ENCODE assay signal across 8 mouse cellular contexts in the genomic region with DNA sequence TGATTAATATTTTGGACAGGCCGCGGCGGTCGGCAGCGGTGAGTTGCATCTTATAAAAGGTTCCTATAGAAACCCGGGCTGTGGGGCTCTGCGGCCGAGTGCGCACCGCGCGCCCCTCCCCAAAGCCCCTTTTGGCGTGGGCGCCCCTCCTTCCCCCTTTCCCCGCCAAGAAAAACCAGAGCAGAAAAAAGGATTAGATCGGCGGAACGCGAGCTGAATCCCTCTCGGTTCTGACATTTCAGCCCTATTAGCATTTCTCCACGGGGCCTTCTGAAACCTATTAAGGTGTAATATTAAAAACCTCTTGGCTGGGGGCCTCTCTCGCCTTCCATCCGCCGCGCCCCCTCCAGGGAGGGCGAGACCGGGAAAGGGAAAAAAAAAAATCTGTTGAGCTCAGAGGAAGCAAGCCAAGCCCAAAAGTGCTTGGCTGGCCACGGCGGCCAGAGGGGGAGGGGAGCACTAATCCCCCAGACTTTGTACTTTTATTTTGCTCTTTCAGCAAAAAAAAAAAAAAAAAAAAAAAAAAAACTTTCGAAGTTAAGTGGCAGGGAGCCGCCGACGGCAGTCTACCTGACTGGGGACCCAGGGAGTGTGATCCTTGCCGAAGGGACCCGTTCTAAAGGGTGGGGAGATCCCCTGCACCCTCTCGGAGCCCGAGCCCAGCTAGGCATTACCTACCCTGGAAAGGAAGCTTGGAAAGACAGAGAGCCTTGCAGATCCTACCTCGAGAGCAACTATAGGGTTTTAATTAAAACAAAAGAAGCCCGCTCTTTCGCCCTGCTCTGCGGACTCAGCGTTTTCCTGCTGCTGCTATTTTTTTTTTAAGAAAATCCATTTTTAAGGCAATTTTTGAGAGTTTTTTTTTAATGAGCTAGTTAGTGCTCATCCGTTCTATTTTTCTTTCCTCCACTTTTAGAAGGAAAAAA. TPM values are rescaled to one million over a fixed set of nuclear protein-coding genes. Genes with fewer than 3 reads are reported as not detected.
DNase-seq lines count a peak whose midpoint lies in the region; ATAC-seq and TF ChIP-seq lines count a peak whose summit lies in the region.

No protein-coding gene starts in this region.

- no peaks in the 10 kb centered on the region for H3K27me3 ChIP-seq in intestine, embryonic 14.5 days (replicated peaks; ENCODE audit: control insufficient read depth, insufficient read depth, low read length)
- no peaks in the 10 kb centered on the region for H3K27me3 ChIP-seq in midbrain, embryonic 11.5 days (ENCODE audit: control insufficient read depth, insufficient read depth, low read length)
- peaks cover 28% of the 10 kb centered on the region for H3K27me3 ChIP-seq in spleen, adult 2 months (ENCODE audit: control insufficient read depth, insufficient read depth, low read length)

- no peak for TF ChIP-seq POLR2A in spleen, adult 2 months (IDR thresholded peaks at IDR 0.05; ENCODE audit: low read depth, low read length)

- no peak for TF ChIP-seq CTCF in spleen, adult 2 months (IDR thresholded peaks at IDR 0.05; ENCODE audit: extremely low read depth, insufficient read depth, insufficient read length, insufficient replicate concordance)

- no peak for ATAC-seq in cerebellum, adult (ENCODE audit: insufficient number of reproducible peaks, low FRiP score, low TSS enrichment)
- ATAC-seq in intestine, embryonic 14.5 days (replicated peaks; ENCODE audit: low FRiP score, low TSS enrichment, low read depth) = no peak
- ATAC-seq in midbrain, embryonic 11.5 days (ENCODE audit: low FRiP score) = peak; percentile 27

- H3K4me2 ChIP-seq in intestine, embryonic 14.5 days (ENCODE audit: low read length) = peak overlapping the region; percentile 98
- peak overlapping the region; percentile 78 for H3K4me2 ChIP-seq in midbrain, embryonic 11.5 days

- H3K9me3 ChIP-seq in intestine, embryonic 14.5 days (ENCODE audit: control insufficient read depth, low read length) = no peaks in the 10 kb centered on the region
- H3K9me3 ChIP-seq in midbrain, embryonic 11.5 days (ENCODE audit: control insufficient read depth, low read length) = no peaks in the 10 kb centered on the region

- peak; percentile 69 for DNase-seq in cerebellum, adult 11 months
- DNase-seq in cerebellum, postnatal 10 days = peak; percentile 86 to 89
- peak; percentile 80 for DNase-seq in gastrocnemius, postnatal 25 days
- DNase-seq in intestine, embryonic 14.5 days (ENCODE audit: low spot score) = peak; percentile 89
- DNase-seq in left cerebral cortex, postnatal 4 days = peak; percentile 74
- DNase-seq in midbrain, embryonic 11.5 days (ENCODE audit: low spot score, missing footprints) = peak; percentile 98
- peak in 1 of 2 experiments; percentile 9 for DNase-seq in spleen, adult 2 months (ENCODE audit: low read depth in 1 of 2, low spot score in 2 of 2)

- peak overlapping the region; percentile 65 for H3K4me3 ChIP-seq in intestine, embryonic 14.5 days (ENCODE audit: low read depth, low read length)
- peak overlapping the region; percentile 97 for H3K4me3 ChIP-seq in midbrain, embryonic 11.5 days (ENCODE audit: low read depth, low read length)
- peak overlapping the region; percentile 63 for H3K4me3 ChIP-seq in spleen, adult 2 months (ENCODE audit: extremely low read depth, insufficient read depth, insufficient read length)

- no peaks in the 10 kb centered on the region for H3K36me3 ChIP-seq in intestine, embryonic 14.5 days (ENCODE audit: control insufficient read depth, insufficient read depth, low read length)
- H3K36me3 ChIP-seq in midbrain, embryonic 11.5 days (ENCODE audit: control insufficient read depth, insufficient read depth, low read length) = no peaks in the 10 kb centered on the region
- H3K36me3 ChIP-seq in spleen, adult 2 months (ENCODE audit: control insufficient read depth, insufficient read depth, low read length) = no peaks in the 10 kb centered on the region

- peak overlapping the region; percentile 100 for H3K9ac ChIP-seq in intestine, embryonic 14.5 days (ENCODE audit: low read length)
- H3K9ac ChIP-seq in midbrain, embryonic 11.5 days (ENCODE audit: low read length) = peak overlapping the region; percentile 99

- intact Hi-C loops in left cerebral cortex, postnatal 4 days (cut with DNase I) = no loop called here

- peaks cover 6% of the 10 kb centered on the region for H3K4me1 ChIP-seq in intestine, embryonic 14.5 days (replicated peaks; ENCODE audit: control insufficient read depth, insufficient read depth, low read length)
- H3K4me1 ChIP-seq in midbrain, embryonic 11.5 days (ENCODE audit: control insufficient read depth, insufficient read depth, low read length) = peaks cover 20% of the 10 kb centered on the region
- peaks cover 10% of the 10 kb centered on the region for H3K4me1 ChIP-seq in spleen, adult 2 months (ENCODE audit: control insufficient read depth, insufficient read depth, insufficient read length)

- 1% methylated on average over 43 of the region's 43 CpGs for WGBS in intestine, embryonic 14.5 days
- WGBS in midbrain, embryonic 11.5 days = under 1% methylated on average over 43 of the region's 43 CpGs
- 1% methylated on average over 43 of the region's 43 CpGs for WGBS in spleen, adult 2 months

- H3K27ac ChIP-seq in intestine, embryonic 14.5 days (ENCODE audit: low read depth) = peak overlapping the region; percentile 100
- H3K27ac ChIP-seq in midbrain, embryonic 11.5 days (ENCODE audit: low read depth, low read length) = peak overlapping the region; percentile 100
- H3K27ac ChIP-seq in spleen, adult 2 months (ENCODE audit: insufficient read depth, low read length) = peak overlapping the region; percentile 89

RNA-seq across cellular contexts. Expression of a gene that starts 1.2 kb away (rescaled TPM):
- total RNA-seq in gastrocnemius, postnatal 25 days (2021) = 10 to 100 TPM; 25.2 to 31.6 TPM
- polyA plus RNA-seq in intestine, embryonic 14.5 days (2014; fragmentation: Nextera tagmentation; extraction: Ambion mirVana) = 31.3 TPM in 2 replicates
- 100 to 1,000 TPM; 232 to 250 TPM for total RNA-seq in left cerebral cortex, postnatal 4 days (2021)
- polyA plus RNA-seq in midbrain, embryonic 11.5 days (2014; fragmentation: Nextera tagmentation; extraction: Ambion mirVana) = 26.9 and 27.4 TPM in 2 replicates
- polyA plus RNA-seq in spleen, adult 2 months (2012; rRNA removed) = 37.3 and 47.1 TPM in 2 replicates
